Mouse (Mus musculus) MEL (cell line): ENCODE data around the gene AC124108.1. TPM values are rescaled to one million over a fixed set of nuclear protein-coding genes. Genes with fewer than 3 reads are reported as not detected.

Source experiments
- DNase-seq: peaks from one replicate; pipeline ENCODE4 v3.0.0; 2011; ENCODE audit warnings: low read depth, low spot score
- H3K27ac ChIP-seq: 2 replicates; pipeline ENCODE4 v1.5.1; 2012; ENCODE audit warnings: low read depth, mild to moderate bottlenecking, control low read depth, low read length, moderate library complexity; ENCODE audit not compliant: control insufficient read depth
- H3K27me3 ChIP-seq, 2 experiments: fragments of 150-350 bp in 1 of 2; sonication (generic) in 1 of 2; 2 replicates each; pipeline ENCODE4 v1.6.1; 2012; ENCODE audit warnings: low read length in 2 of 2, mild to moderate bottlenecking in 2 of 2, improper control_type of control experiment in 1 of 2, moderate library complexity in 1 of 2; ENCODE audit not compliant: insufficient read depth in 2 of 2, control insufficient read depth in 1 of 2
- H3K36me3 ChIP-seq, 2 experiments: 2 replicates each; pipeline ENCODE4 v1.6.1; 2012 to 2014; ENCODE audit warnings: low read length in 2 of 2, improper control_type of control experiment in 1 of 2, inconsistent platforms in 1 of 2, mild to moderate bottlenecking in 1 of 2; ENCODE audit not compliant: insufficient read depth in 2 of 2, control insufficient read depth in 1 of 2
- H3K4me1 ChIP-seq, 2 experiments: fragments of 150-350 bp in 1 of 2; sonication (generic) in 1 of 2; 2 replicates each; pipeline ENCODE4 v1.6.1; 2012; ENCODE audit warnings: low read length in 2 of 2, improper control_type of control experiment in 1 of 2, mild to moderate bottlenecking in 1 of 2; ENCODE audit not compliant: insufficient read depth in 2 of 2, control insufficient read depth in 1 of 2
- H3K4me3 ChIP-seq, 2 experiments: fragments of 150-350 bp in 1 of 2; sonication (generic) in 1 of 2; 2 replicates each; pipeline ENCODE4 v1.5.1; 2012; ENCODE audit warnings: low read depth in 2 of 2, low read length in 2 of 2, mild to moderate bottlenecking in 2 of 2, moderate library complexity in 2 of 2, control low read depth in 1 of 2, improper control_type of control experiment in 1 of 2; ENCODE audit not compliant: control insufficient read depth in 1 of 2, insufficient read depth in 1 of 2
- H3K79me2 ChIP-seq: 2 replicates; pipeline ENCODE4 v1.6.1; 2012; ENCODE audit warnings: mild to moderate bottlenecking, low read length, moderate library complexity; ENCODE audit not compliant: control insufficient read depth, poor library complexity, insufficient read depth
- H3K9ac ChIP-seq: 2 replicates; pipeline ENCODE4 v1.6.1; 2012; ENCODE audit warnings: low read depth, mild to moderate bottlenecking, control low read depth, low read length, moderate library complexity; ENCODE audit not compliant: control insufficient read depth, poor library complexity, severe bottlenecking
- H3K9me3 ChIP-seq: fragments of 150-350 bp; sonication (generic); replicated peaks from 2 replicates; pipeline ENCODE4 v1.6.1; 2012; ENCODE audit warnings: mild to moderate bottlenecking, low read length, improper control_type of control experiment, moderate library complexity; ENCODE audit not compliant: insufficient read depth
- BHLHE40 ChIP-seq: IDR thresholded peaks from 2 replicates; pipeline ENCODE4 v1.6.1; 2012; ENCODE audit warnings: low read depth, mild to moderate bottlenecking, inconsistent platforms, low read length, improper control_type of control experiment, borderline replicate concordance
- CHD2 ChIP-seq: IDR thresholded peaks from 2 replicates; pipeline ENCODE4 v1.6.1; 2011; ENCODE audit warnings: low read length, improper control_type of control experiment
- ELF1 ChIP-seq: IDR thresholded peaks from 2 replicates; pipeline ENCODE4 v1.6.1; 2014; ENCODE audit warnings: low read depth, mild to moderate bottlenecking, inconsistent platforms, low read length, improper control_type of control experiment, moderate library complexity
- EP300 ChIP-seq, 2 experiments: IDR thresholded peaks; 2 replicates each; pipeline ENCODE4 v1.6.1; 2011; ENCODE audit warnings: improper control_type of control experiment in 2 of 2, low read length in 2 of 2, low read depth in 1 of 2, mild to moderate bottlenecking in 1 of 2
- ETS1 ChIP-seq: IDR thresholded peaks from 2 replicates; pipeline ENCODE4 v1.6.1; 2012; ENCODE audit warnings: low read depth, mild to moderate bottlenecking, inconsistent platforms, low read length, improper control_type of control experiment, moderate library complexity
- GABPA ChIP-seq: IDR thresholded peaks from 2 replicates; pipeline ENCODE4 v1.6.1; 2012; ENCODE audit warnings: low read depth, mild to moderate bottlenecking, inconsistent platforms, low read length, improper control_type of control experiment, moderate library complexity
- HCFC1 ChIP-seq: IDR thresholded peaks from 2 replicates; pipeline ENCODE4 v1.6.1; 2012; ENCODE audit warnings: low read depth, mild to moderate bottlenecking, inconsistent platforms, low read length, improper control_type of control experiment, moderate library complexity
- KAT2A ChIP-seq: conservative IDR thresholded peaks from 2 replicates; pipeline ENCODE4 v1.6.1; 2012; ENCODE audit warnings: low read depth, low read length, improper control_type of control experiment, inconsistent platforms
- NELFE ChIP-seq: IDR thresholded peaks from 2 replicates; pipeline ENCODE4 v1.6.1; 2011; ENCODE audit warnings: low read depth, low read length, improper control_type of control experiment
- POLR2AphosphoS5 ChIP-seq: IDR thresholded peaks from 2 replicates; pipeline ENCODE4 v1.6.1; 2012; ENCODE audit warnings: low read depth, borderline replicate concordance, mild to moderate bottlenecking, inconsistent platforms, low read length, moderate library complexity, mixed read lengths
- TAL1 ChIP-seq: IDR thresholded peaks from 2 replicates; pipeline ENCODE4 v1.6.1; 2012; ENCODE audit warnings: mild to moderate bottlenecking, inconsistent platforms, low read length, moderate library complexity, mixed read lengths
- TBP ChIP-seq: IDR thresholded peaks from 2 replicates; pipeline ENCODE4 v1.8.0; 2011; ENCODE audit warnings: low read depth, low read length, improper control_type of control experiment
- USF2 ChIP-seq, 2 experiments: IDR thresholded peaks; 2 replicates each; pipeline ENCODE4 v1.6.1; 2011 to 2012; ENCODE audit warnings: improper control_type of control experiment in 2 of 2, low read length in 2 of 2, borderline replicate concordance in 1 of 2, inconsistent platforms in 1 of 2, low read depth in 1 of 2, mild to moderate bottlenecking in 1 of 2; ENCODE audit not compliant: insufficient read depth in 1 of 2
- ZC3H11A ChIP-seq: IDR thresholded peaks from 2 replicates; pipeline ENCODE4 v1.6.1; 2012; ENCODE audit warnings: low read depth, mild to moderate bottlenecking, inconsistent platforms, low read length, improper control_type of control experiment
- ZKSCAN1 ChIP-seq: IDR thresholded peaks from 2 replicates; pipeline ENCODE4 v1.6.1; 2012; ENCODE audit warnings: low read depth, mild to moderate bottlenecking, inconsistent platforms, low read length, improper control_type of control experiment, moderate library complexity
- ZMIZ1 ChIP-seq: IDR thresholded peaks from 2 replicates; pipeline ENCODE4 v1.6.1; 2012; ENCODE audit warnings: low read depth, mild to moderate bottlenecking, inconsistent platforms, low read length, improper control_type of control experiment, moderate library complexity
- ZNF384 ChIP-seq: IDR thresholded peaks from 2 replicates; pipeline ENCODE4 v1.6.1; 2012; ENCODE audit warnings: low read depth, mild to moderate bottlenecking, inconsistent platforms, low read length, improper control_type of control experiment
- polyA plus RNA-seq, 2 experiments: library from polyadenylated mRNA; stranded (reverse) in 1 of 2; unstranded in 1 of 2; fragments of >175 nt in 1 of 2; fragments of >200 nt in 1 of 2; gene quantifications; 2 replicates each; pipeline versions ENCODE4 v1.2.1 to v1.2.4; 2012; ENCODE audit warnings: low replicate concordance in 2 of 2, low read depth in 1 of 2; ENCODE audit not compliant: insufficient read length in 2 of 2, insufficient read depth in 1 of 2, missing spikeins in 1 of 2
- total RNA-seq: library from RNA; depleted of rRNA; stranded (reverse); fragments of 300-350 nt; gene quantifications from 2 replicates; pipeline ENCODE4 v1.2.3, GENCODE M21; 2012

Gene AC124108.1
- total and polyA plus RNA-seq, 3 experiments = not detected

GRCm38 (mm10) chr1:132202771-132203170 lies 11.5 kb downstream of the AC124108.1 start:
- no peak overlapping the region for H3K4me3 ChIP-seq
- peaks cover 28 to 43% of the 10 kb centered on the region in 2 experiments for H3K27me3 ChIP-seq
- no peaks in the 10 kb centered on the region for H3K4me1 ChIP-seq
- TF ChIP-seq ZNF384 (no peak), TAL1 (no peak), GABPA (no peak), CHD2 (no peak), NELFE (no peak), HCFC1 (no peak), USF2 (IDR thresholded peaks at IDR 0.05; ENCODE audit: borderline replicate concordance in 1 of 2, insufficient read depth in 1 of 2, low read depth in 1 of 2, low read length in 2 of 2) (no peak), ZMIZ1 (no peak), ETS1 (no peak), TBP (no peak), ELF1 (no peak), ZC3H11A (no peak), EP300 (IDR thresholded peaks at IDR 0.05; ENCODE audit: low read depth in 1 of 2, low read length in 2 of 2) (no peak), POLR2AphosphoS5 (no peak), KAT2A (no peak)
- no peak for DNase-seq
- no peaks in the 10 kb centered on the region for H3K36me3 ChIP-seq
- H3K9me3 ChIP-seq = no peaks in the 10 kb centered on the region
- no peak overlapping the region for H3K9ac ChIP-seq
- no peaks in the 10 kb centered on the region for H3K79me2 ChIP-seq
- no peak overlapping the region for H3K27ac ChIP-seq

GRCm38 (mm10) chr1:132205958-132206357 lies 14.7 kb downstream of the AC124108.1 start:
- H3K27ac ChIP-seq = no peak overlapping the region
- H3K27me3 ChIP-seq = peaks cover 34 to 37% of the 10 kb centered on the region in 2 experiments
- no peak overlapping the region for H3K4me3 ChIP-seq
- H3K36me3 ChIP-seq = no peaks in the 10 kb centered on the region
- no peaks in the 10 kb centered on the region for H3K9me3 ChIP-seq
- no peak overlapping the region for H3K9ac ChIP-seq
- DNase-seq = no peak
- H3K4me1 ChIP-seq = no peaks in the 10 kb centered on the region
- H3K79me2 ChIP-seq = no peaks in the 10 kb centered on the region
- TF ChIP-seq BHLHE40 = no peak
- no peak for TF ChIP-seq ZKSCAN1
